In the genomic region with DNA sequence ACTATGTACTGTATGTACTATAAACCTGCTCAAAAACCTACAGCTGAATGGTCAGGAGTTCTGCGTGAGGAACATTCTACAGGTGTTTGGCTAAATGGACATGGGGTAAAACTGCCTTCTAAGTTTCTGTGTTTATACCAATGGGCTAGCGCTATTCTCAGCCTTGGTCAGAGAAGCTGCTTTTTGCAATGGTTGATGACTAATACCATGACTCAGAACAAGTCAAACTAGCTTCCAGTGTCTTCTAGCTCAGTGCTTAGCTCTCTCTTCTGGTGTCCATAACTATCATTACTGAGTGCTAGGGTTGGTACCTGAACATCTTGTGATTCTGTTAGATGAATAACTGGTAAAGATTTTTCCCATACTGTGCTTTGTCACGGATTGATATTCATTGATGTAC, we compare ENCODE assay signal across 29 mouse cellular contexts. TPM values are rescaled to one million over a fixed set of nuclear protein-coding genes. Genes with fewer than 3 reads are reported as not detected.
"Had no signal": no experiment of that assay in that cellular context is flagged by ENCODE, and none has a peak within 500 bp of the region (broad histone marks: within the 10 kb centered on the region; RNA-seq: fewer than 3 reads in every experiment).

No protein-coding gene starts in this region.

- H3K27me3 ChIP-seq: kidney, embryonic 15.5 days; limb, embryonic 12.5 days; limb, embryonic 15.5 days; neural tube, embryonic 12.5 days; neural tube, embryonic 15.5 days had no signal

- ATAC-seq: liver, postnatal 0 days; lung, postnatal 0 days had no signal

- H3K36me3 ChIP-seq: kidney, embryonic 15.5 days; limb, embryonic 12.5 days; limb, embryonic 15.5 days; midbrain, embryonic 10.5 days; neural tube, embryonic 12.5 days; neural tube, embryonic 15.5 days had no signal

- H3K4me2 ChIP-seq: kidney, embryonic 15.5 days; limb, embryonic 12.5 days; limb, embryonic 15.5 days; liver, embryonic 11.5 days; lung, embryonic 14.5 days; neural tube, embryonic 12.5 days; neural tube, embryonic 15.5 days had no signal

- H3K4me1 ChIP-seq: kidney, embryonic 15.5 days; limb, embryonic 12.5 days; limb, embryonic 15.5 days; midbrain, embryonic 10.5 days; neural tube, embryonic 12.5 days; neural tube, embryonic 15.5 days had no signal

- H3K9me3 ChIP-seq: kidney, embryonic 15.5 days; limb, embryonic 12.5 days; limb, embryonic 15.5 days; midbrain, embryonic 10.5 days; neural tube, embryonic 12.5 days; neural tube, embryonic 15.5 days had no signal

- H3K9ac ChIP-seq: kidney, embryonic 15.5 days; limb, embryonic 12.5 days; limb, embryonic 15.5 days; liver, embryonic 14.5 days; liver, postnatal 0 days; lung, embryonic 14.5 days; neural tube, embryonic 12.5 days; neural tube, embryonic 15.5 days had no signal

- H3K4me3 ChIP-seq: kidney, embryonic 15.5 days; limb, embryonic 12.5 days; limb, embryonic 15.5 days; megakaryocyte, embryonic 14.5 days; midbrain, embryonic 10.5 days; neural tube, embryonic 12.5 days; neural tube, embryonic 15.5 days had no signal

- H3K27ac ChIP-seq: kidney, embryonic 15.5 days; limb, embryonic 12.5 days; limb, embryonic 15.5 days; liver, embryonic 14.5 days; midbrain, embryonic 10.5 days; neural tube, embryonic 12.5 days; neural tube, embryonic 15.5 days; stomach, postnatal 0 days had no signal

- DNase-seq: kidney, postnatal 10 days; kidney, postnatal 36 days; left cerebral cortex, postnatal 4 days; liver, postnatal 0 days; lung, embryonic 14.5 days; lung, postnatal 36 days; midbrain, embryonic 14.5 days; right cerebral cortex, adult 18-20 months; right cerebral cortex, postnatal 14 days; right cerebral cortex, postnatal 4 days; thymus, postnatal 25 days had no signal

RNA-seq across cellular contexts. Expression of gene Tchhl1, which starts 17.1 kb away (rescaled TPM):
- total RNA-seq: layer of hippocampus, postnatal 14 days; left cerebral cortex, adult 8-10 months; left cerebral cortex, postnatal 14 days; left cerebral cortex, postnatal 4 days; midbrain, postnatal 0 days had no signal
- polyA plus RNA-seq: limb, embryonic 12.5 days; limb, embryonic 15.5 days; liver, embryonic 11.5 days; liver, embryonic 14.5 days; liver, postnatal 0 days; lung, embryonic 14.5 days; lung, postnatal 0 days; midbrain, embryonic 10.5 days; midbrain, embryonic 14.5 days; midbrain, postnatal 0 days; neural tube, embryonic 12.5 days; neural tube, embryonic 15.5 days; stomach, embryonic 14.5 days; stomach, postnatal 0 days; thymus, postnatal 0 days; urinary bladder, adult 2 months had no signal
